Comparison of ENCODE assay signal across 8 mouse cellular contexts in the genomic region with DNA sequence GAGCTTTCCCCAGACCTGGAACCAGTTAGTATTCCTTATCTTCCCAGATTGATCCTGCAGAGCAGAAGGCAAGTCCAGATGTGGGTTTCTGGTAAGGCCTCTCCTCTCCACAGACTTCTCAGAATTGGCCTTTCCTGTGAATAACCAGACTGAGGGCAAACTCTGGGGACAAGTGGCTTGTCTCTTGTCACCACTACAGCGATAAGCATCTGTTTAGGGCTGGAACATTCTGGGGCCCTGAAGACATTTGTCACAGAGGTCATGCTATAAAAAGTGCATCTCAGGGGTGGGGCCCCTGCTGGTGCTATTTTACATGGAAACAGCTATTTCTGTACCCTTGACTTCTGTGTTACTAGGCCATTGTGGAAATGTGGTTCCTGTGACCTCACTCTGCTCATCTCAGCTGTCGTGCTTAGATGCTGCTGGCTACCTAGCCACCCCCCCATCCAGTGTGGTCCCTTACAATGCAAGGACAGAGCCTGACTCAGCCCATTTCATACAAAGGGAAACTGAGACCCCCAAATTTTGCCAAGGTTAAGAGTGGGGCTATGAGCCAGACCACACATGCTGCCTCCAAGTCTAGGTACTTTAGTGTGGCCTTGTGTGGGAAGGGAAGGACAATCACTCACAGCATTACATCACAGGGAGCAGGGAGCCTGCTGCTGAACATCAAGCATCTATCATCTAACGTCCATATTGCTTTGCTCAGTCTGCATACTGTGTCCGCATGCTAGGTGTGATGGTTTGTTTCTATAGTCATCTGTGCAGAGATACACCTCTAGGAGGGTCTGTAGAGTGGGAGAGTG.
DNase-seq lines count a peak whose midpoint lies in the region; ATAC-seq and TF ChIP-seq lines count a peak whose summit lies in the region.

No protein-coding gene starts in this region.

- intact Hi-C loops in heart, postnatal 36 days (cut with DNase I) = no loop called here
- intact Hi-C loops in gastrocnemius, postnatal 14 days (cut with DNase I; ENCODE audit: low total_unique reads) = no loop called here

- H3K9me3 ChIP-seq in heart, embryonic 11.5 days (replicated peaks; ENCODE audit: control insufficient read depth, low read length) = no peaks in the 10 kb centered on the region
- H3K9me3 ChIP-seq in liver, embryonic 12.5 days (replicated peaks) = no peaks in the 10 kb centered on the region
- H3K9me3 ChIP-seq in forebrain, embryonic 15.5 days = no peaks in the 10 kb centered on the region

- no peak overlapping the region for H3K4me3 ChIP-seq in heart, embryonic 11.5 days (ENCODE audit: low read depth, low read length)
- no peak overlapping the region for H3K4me3 ChIP-seq in liver, embryonic 12.5 days
- H3K4me3 ChIP-seq in forebrain, embryonic 15.5 days = no peak overlapping the region
- H3K4me3 ChIP-seq in layer of hippocampus, adult 2 months = no peak overlapping the region

- H3K9ac ChIP-seq in heart, embryonic 11.5 days (ENCODE audit: low read depth, low read length) = no peak overlapping the region
- H3K9ac ChIP-seq in liver, embryonic 12.5 days = peak overlapping the region; percentile 45
- H3K9ac ChIP-seq in forebrain, embryonic 15.5 days (replicated peaks) = no peak overlapping the region

- H3K36me3 ChIP-seq in heart, embryonic 11.5 days (ENCODE audit: control insufficient read depth, insufficient read depth, low read length) = no peaks in the 10 kb centered on the region
- no peaks in the 10 kb centered on the region for H3K36me3 ChIP-seq in liver, embryonic 12.5 days
- H3K36me3 ChIP-seq in forebrain, embryonic 15.5 days = no peaks in the 10 kb centered on the region

- H3K4me1 ChIP-seq in heart, embryonic 11.5 days (ENCODE audit: control insufficient read depth, insufficient read depth, low read length) = peaks cover 29% of the 10 kb centered on the region
- H3K4me1 ChIP-seq in liver, embryonic 12.5 days = peaks cover 60% of the 10 kb centered on the region
- peaks cover 9% of the 10 kb centered on the region for H3K4me1 ChIP-seq in forebrain, embryonic 15.5 days

- 34% methylated on average over 4 of the region's 4 CpGs for WGBS in heart, embryonic 11.5 days (ENCODE audit: insufficient replicate concordance)
- WGBS in liver, embryonic 12.5 days (ENCODE audit: insufficient replicate concordance) = 37% methylated on average over 4 of the region's 4 CpGs
- 86% methylated on average over 4 of the region's 4 CpGs for WGBS in forebrain, embryonic 15.5 days

- H3K27ac ChIP-seq in heart, embryonic 11.5 days (ENCODE audit: low read depth, low read length) = peak overlapping the region; percentile 68
- peak overlapping the region; percentile 91 for H3K27ac ChIP-seq in liver, embryonic 12.5 days
- no peak overlapping the region for H3K27ac ChIP-seq in forebrain, embryonic 15.5 days (replicated peaks)
- no peak overlapping the region for H3K27ac ChIP-seq in layer of hippocampus, adult 2 months

- ATAC-seq in heart, embryonic 11.5 days (replicated peaks; ENCODE audit: insufficient number of reproducible peaks, low FRiP score, low TSS enrichment) = 0 out of 2 replicates have a peak, but pooled peaks have one; percentile 39
- peak; percentile 93 for ATAC-seq in liver, embryonic 12.5 days
- no peak for ATAC-seq in forebrain, embryonic 15.5 days (replicated peaks)

- TF ChIP-seq CTCF in layer of hippocampus, adult 2 months (conservative IDR thresholded peaks at IDR 0.05) = no peak

- no peak for DNase-seq in heart, postnatal 36 days
- DNase-seq in CD4-positive helper T cell, adult 2 months (ENCODE audit: low read depth, low spot score) = peak; percentile 85
- DNase-seq in c-Kit-positive CD71-positive TER-119-positive erythroid progenitor cells, embryonic 14.5 days (ENCODE audit: low spot score) = peak; percentile 92
- no peak for DNase-seq in gastrocnemius, postnatal 14 days
- no peak for DNase-seq in layer of hippocampus, adult 2 months (ENCODE audit: low spot score in 2 of 2)

- no peaks in the 10 kb centered on the region for H3K27me3 ChIP-seq in heart, embryonic 11.5 days (ENCODE audit: control insufficient read depth, insufficient read depth, low read length)
- no peaks in the 10 kb centered on the region for H3K27me3 ChIP-seq in liver, embryonic 12.5 days (replicated peaks)
- H3K27me3 ChIP-seq in forebrain, embryonic 15.5 days = no peaks in the 10 kb centered on the region

- H3K4me2 ChIP-seq in heart, embryonic 11.5 days = peak overlapping the region; percentile 11; the same call in 1 of the 2 replicates
- H3K4me2 ChIP-seq in liver, embryonic 12.5 days = peak overlapping the region; percentile 55
- no peak overlapping the region for H3K4me2 ChIP-seq in forebrain, embryonic 15.5 days (replicated peaks)

Comparison
In these comparisons a context has a peak if more than half of its experiments do, and no peak if none do; other contexts are left out.
1. H3K27ac ChIP-seq: peak in heart, embryonic 11.5 days (single experiment) and liver, embryonic 12.5 days (single experiment); none in forebrain, embryonic 15.5 days (single experiment) and layer of hippocampus, adult 2 months (single experiment).
2. DNase-seq: peak in CD4-positive helper T cell, adult 2 months (single experiment) and c-Kit-positive CD71-positive TER-119-positive erythroid progenitor cells, embryonic 14.5 days (single experiment); none in heart, postnatal 36 days (0 of 2), gastrocnemius, postnatal 14 days (single experiment) and layer of hippocampus, adult 2 months (0 of 2).